Mouse (Mus musculus) bone marrow macrophage, adult 2 months (primary cell): ENCODE results near the gene Ffar3.

Experiments
- CTCF ChIP-seq: IDR thresholded peaks from 2 replicates; pipeline ENCODE4 v1.5.1; 2012; ENCODE audit warnings: low read depth, mild to moderate bottlenecking, low read length, moderate library complexity
- POLR2A ChIP-seq: IDR thresholded peaks from 2 replicates; pipeline ENCODE4 v1.6.1; 2012; ENCODE audit warnings: mild to moderate bottlenecking, low read depth, low read length, borderline replicate concordance

DNA sequence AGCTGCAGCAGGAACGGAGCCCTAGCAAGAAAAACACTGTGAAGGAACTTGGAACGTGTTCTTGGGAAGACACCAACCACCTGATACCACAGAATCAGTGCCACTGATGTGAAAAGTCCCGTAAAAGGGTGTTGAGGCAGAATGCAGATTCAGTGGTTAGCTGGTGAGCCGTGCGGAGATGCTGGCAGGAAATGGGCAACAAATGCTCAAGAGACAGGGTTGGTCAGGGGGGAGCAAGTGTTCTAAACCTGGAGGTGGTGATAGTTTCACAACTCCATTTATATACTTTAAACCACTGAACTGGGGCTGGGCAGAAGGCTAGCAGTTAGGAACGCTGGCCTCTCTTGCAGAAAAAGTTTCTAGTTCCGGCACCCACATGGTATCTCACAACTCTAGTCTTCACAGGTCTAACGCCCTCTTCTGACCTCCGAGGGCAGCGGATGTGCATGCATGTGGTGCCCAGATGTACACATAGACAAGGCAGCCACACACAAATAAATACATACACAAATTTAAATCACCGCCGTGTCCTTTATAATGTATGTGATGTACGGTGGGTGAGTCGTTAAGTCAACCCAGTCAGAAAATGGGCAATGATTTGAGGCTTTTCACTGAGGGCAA is 31.7 kb upstream of the Ffar3 start:
- TF ChIP-seq POLR2A (no peak), CTCF (no peak)
